Mouse (Mus musculus) stomach, embryonic 16.5 days (tissue): ENCODE data around the gene Saysd1. TPM values are rescaled to one million over a fixed set of nuclear protein-coding genes. Genes with fewer than 3 reads are reported as not detected.

Experiments used
- ATAC-seq: fragments of 200-750 bp; cut with Nextera tagmentation; 2 replicates; pipeline ENCODE4 v1.8.0; 2017; ENCODE audit warnings: moderate number of reproducible peaks, moderate TSS enrichment; ENCODE audit not compliant: insufficient read depth, low FRiP score
- H3K27ac ChIP-seq: fragments of 300-500 bp; sonication (generic); 2 replicates; pipeline ENCODE4 v1.5.1; 2014; ENCODE audit warnings: low read length
- H3K27me3 ChIP-seq: fragments of 300-500 bp; sonication (generic); 2 replicates; pipeline ENCODE4 v1.6.1; 2014; ENCODE audit warnings: low read length, control low read depth, mixed read lengths; ENCODE audit not compliant: control insufficient read depth, insufficient read depth
- H3K36me3 ChIP-seq: fragments of 300-500 bp; sonication (generic); 2 replicates; pipeline ENCODE4 v1.6.1; 2014; ENCODE audit warnings: low read length; ENCODE audit not compliant: control insufficient read depth, insufficient read depth
- H3K4me1 ChIP-seq: fragments of 300-500 bp; sonication (generic); 2 replicates; pipeline ENCODE4 v1.6.1; 2014; ENCODE audit warnings: low read length, control low read depth, mixed read lengths; ENCODE audit not compliant: control insufficient read depth, insufficient read depth
- H3K4me2 ChIP-seq: fragments of 300-500 bp; sonication (generic); 2 replicates; pipeline ENCODE4 v1.6.1; 2014; ENCODE audit warnings: low read depth, low read length, mixed read lengths
- H3K4me3 ChIP-seq: fragments of 300-500 bp; sonication (generic); replicated peaks from 2 replicates; pipeline ENCODE4 v1.5.1; 2014; ENCODE audit warnings: mild to moderate bottlenecking, low read length
- H3K9ac ChIP-seq: fragments of 300-500 bp; sonication (generic); 2 replicates; pipeline ENCODE4 v1.6.1; 2014; ENCODE audit warnings: low read length
- H3K9me3 ChIP-seq: fragments of 300-500 bp; sonication (generic); replicated peaks from 2 replicates; pipeline ENCODE4 v1.6.1; 2016; ENCODE audit warnings: low read length, control low read depth; ENCODE audit not compliant: control insufficient read depth
- whole genome bisulfite sequencing: fragments of 180-500 bp; shearing (Covaris S2); extraction: QIAGEN DNeasy Blood & Tissue Kit; methylation state at CpG from one replicate; pipeline ENCODE4 v1.1.7; 2014; 5-methylcytosine and 5-hydroxymethylcytosine counted together
- polyA plus RNA-seq: library from polyadenylated mRNA; unstranded; fragments of >200 nt; fragmentation: Nextera tagmentation; extraction: Ambion mirVana; gene quantifications from 2 replicates; pipeline ENCODE4 v1.2.1, GENCODE M21; 2015

Gene Saysd1
- polyA plus RNA-seq, 1 experiment from 2014 or later = 12.9 TPM

GRCm38 (mm10) chr14:20169251-20169650, 30.9 kb upstream of the Saysd1 start:
- no peak for ATAC-seq
- H3K27me3 ChIP-seq = no peaks in the 10 kb centered on the region
- H3K9me3 ChIP-seq = no peaks in the 10 kb centered on the region
- H3K36me3 ChIP-seq = no peaks in the 10 kb centered on the region
- H3K4me1 ChIP-seq = peaks cover 20% of the 10 kb centered on the region
- H3K4me3 ChIP-seq = no peak overlapping the region
- 86% methylated on average over 4 of the region's 4 CpGs for WGBS
- H3K9ac ChIP-seq = no peak overlapping the region
- H3K27ac ChIP-seq = no peak overlapping the region
- H3K4me2 ChIP-seq = no peak overlapping the region

GRCm38 (mm10) chr14:20168478-20168877, 30.1 kb upstream of the Saysd1 start:
- no peak overlapping the region for H3K27ac ChIP-seq
- no peak overlapping the region for H3K4me3 ChIP-seq
- WGBS = 69% methylated on average over 1 of the region's 1 CpGs
- no peaks in the 10 kb centered on the region for H3K27me3 ChIP-seq
- H3K9me3 ChIP-seq = no peaks in the 10 kb centered on the region
- H3K9ac ChIP-seq = no peak overlapping the region
- H3K4me2 ChIP-seq = no peak overlapping the region
- ATAC-seq = peak; percentile 35; the same call in 1 of the 2 replicates
- H3K36me3 ChIP-seq = no peaks in the 10 kb centered on the region
- H3K4me1 ChIP-seq = peaks cover 23% of the 10 kb centered on the region

GRCm38 (mm10) chr14:20168054-20168453, 29.7 kb upstream of the Saysd1 start:
- H3K9ac ChIP-seq = no peak overlapping the region
- no peak overlapping the region for H3K27ac ChIP-seq
- ATAC-seq = no peak
- no peak overlapping the region for H3K4me2 ChIP-seq
- WGBS = 88% methylated on average over 2 of the region's 2 CpGs
- H3K4me3 ChIP-seq = no peak overlapping the region
- H3K9me3 ChIP-seq = no peaks in the 10 kb centered on the region
- H3K36me3 ChIP-seq = no peaks in the 10 kb centered on the region
- H3K4me1 ChIP-seq = peaks cover 25% of the 10 kb centered on the region
- H3K27me3 ChIP-seq = no peaks in the 10 kb centered on the region

- no peaks in the 10 kb centered on the region for H3K9me3 ChIP-seq
- H3K27me3 ChIP-seq = no peaks in the 10 kb centered on the region
- no peaks in the 10 kb centered on the region for H3K36me3 ChIP-seq
- no peak overlapping the region for H3K9ac ChIP-seq
- H3K4me1 ChIP-seq = peaks cover 25% of the 10 kb centered on the region
- H3K27ac ChIP-seq = no peak overlapping the region
- H3K4me3 ChIP-seq = no peak overlapping the region
- WGBS = 35% methylated on average over 1 of the region's 1 CpGs
- H3K4me2 ChIP-seq = no peak overlapping the region
- ATAC-seq = peak; percentile 26; the same call in 1 of the 2 replicates
These were observed 27.1 kb upstream of the Saysd1 start for GRCm38 (mm10) chr14:20165413-20165812.

- no peak for ATAC-seq
- H3K4me2 ChIP-seq = no peak overlapping the region
- H3K4me1 ChIP-seq = peaks cover 30% of the 10 kb centered on the region
These were observed 26.1 kb upstream of the Saysd1 start for GRCm38 (mm10) chr14:20164438-20164837.

GRCm38 (mm10) chr14:20162686-20163085, 24.4 kb upstream of the Saysd1 start:
- H3K9ac ChIP-seq = no peak overlapping the region
- H3K27ac ChIP-seq = no peak overlapping the region
- H3K4me1 ChIP-seq = peaks cover 36% of the 10 kb centered on the region
- no peak overlapping the region for H3K4me3 ChIP-seq
- H3K9me3 ChIP-seq = no peaks in the 10 kb centered on the region
- 39% methylated on average over 6 of the region's 6 CpGs for WGBS
- no peaks in the 10 kb centered on the region for H3K27me3 ChIP-seq
- no peak overlapping the region for H3K4me2 ChIP-seq
- no peak for ATAC-seq
- H3K36me3 ChIP-seq = no peaks in the 10 kb centered on the region

More at GRCm38 (mm10) chr14:20164438-20164837, 26.1 kb upstream of the Saysd1 start:
- Histone ChIP-seq H3K27me3 (no peaks in the 10 kb centered on the region), H3K9ac (no peak overlapping the region), H3K36me3 (no peaks in the 10 kb centered on the region), H3K4me3 (no peak overlapping the region), H3K9me3 (no peaks in the 10 kb centered on the region), H3K27ac (no peak overlapping the region)
- 60% methylated on average over 7 of the region's 7 CpGs for WGBS

GRCm38 (mm10) chr14:20158727-20159681, 20.7 kb upstream of the Saysd1 start:
- peaks cover 16% of the 10 kb centered on the region for H3K4me1 ChIP-seq
- no peak overlapping the region for H3K9ac ChIP-seq
- H3K4me3 ChIP-seq = no peak overlapping the region
- no peaks in the 10 kb centered on the region for H3K27me3 ChIP-seq
- no peaks in the 10 kb centered on the region for H3K36me3 ChIP-seq
- H3K9me3 ChIP-seq = no peaks in the 10 kb centered on the region
- no peak for ATAC-seq
- WGBS = 34% methylated on average over 8 of the region's 8 CpGs
- no peak overlapping the region for H3K27ac ChIP-seq
- H3K4me2 ChIP-seq = no peak overlapping the region

GRCm38 (mm10) chr14:20157595-20157994, 19.3 kb upstream of the Saysd1 start:
- Histone ChIP-seq H3K4me3 (no peak overlapping the region), H3K4me2 (no peak overlapping the region), H3K9me3 (no peaks in the 10 kb centered on the region), H3K27ac (no peak overlapping the region), H3K36me3 (no peaks in the 10 kb centered on the region), H3K4me1 (peaks cover 12% of the 10 kb centered on the region), H3K9ac (no peak overlapping the region), H3K27me3 (no peaks in the 10 kb centered on the region)
- no peak for ATAC-seq
- 70% methylated on average over 10 of the region's 10 CpGs for WGBS

- H3K27ac ChIP-seq = no peak overlapping the region
- H3K27me3 ChIP-seq = no peaks in the 10 kb centered on the region
- no peak overlapping the region for H3K4me2 ChIP-seq
- no peaks in the 10 kb centered on the region for H3K36me3 ChIP-seq
- 62% methylated on average over 10 of the region's 10 CpGs for WGBS
- no peak for ATAC-seq
- no peaks in the 10 kb centered on the region for H3K9me3 ChIP-seq
- H3K4me3 ChIP-seq = no peak overlapping the region
- peaks cover 12% of the 10 kb centered on the region for H3K4me1 ChIP-seq
- H3K9ac ChIP-seq = no peak overlapping the region
These were observed 17.4 kb upstream of the Saysd1 start for GRCm38 (mm10) chr14:20155718-20156117.
